Mouse (Mus musculus) heart, postnatal 0 days (tissue): Measurements from ENCODE around the gene Pigb.

Source experiments
- CTCF ChIP-seq: IDR thresholded peaks from 2 replicates; pipeline ENCODE4 v1.5.1; 2016; ENCODE audit warnings: antibody characterized with exemption, control low read depth, low read depth
- EP300 ChIP-seq: IDR thresholded peaks from 2 replicates; pipeline ENCODE4 v1.6.1; 2016; ENCODE audit warnings: antibody characterized with exemption, low read depth

DNA sequence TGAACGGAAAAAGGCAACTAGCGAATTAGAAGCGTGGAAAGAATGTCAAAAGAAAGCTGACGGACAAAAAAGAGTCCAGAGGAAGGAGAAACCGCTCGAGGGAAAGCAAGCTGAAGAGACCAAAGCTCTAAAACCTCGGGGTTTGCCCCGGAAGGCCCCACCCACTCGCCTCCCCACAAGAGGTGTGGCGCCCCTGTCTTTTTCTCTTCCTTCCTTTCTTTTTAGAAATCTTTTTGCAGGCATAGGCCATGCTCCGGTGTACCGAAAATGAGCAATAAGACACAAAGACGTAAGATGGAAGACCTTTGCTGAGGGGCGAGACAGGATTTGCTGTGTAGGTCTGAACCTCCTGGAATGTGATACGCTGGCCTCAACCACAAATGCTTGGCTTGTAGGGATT, 78.2 kb downstream of the Pigb start:
- no peak for TF ChIP-seq CTCF
- no peak for TF ChIP-seq EP300
